17 mouse cellular contexts compared by ENCODE assay signal in genomic region chr10:53917517-53917916, GRCm38 (mm10).
"Had no signal": no experiment of that assay in that cellular context is flagged by ENCODE, and none has a peak within 500 bp of the region (broad histone marks: within the 10 kb centered on the region; RNA-seq: fewer than 3 reads in every experiment).

No protein-coding gene starts in this region.

- H3K9ac ChIP-seq: limb, embryonic 12.5 days; liver, embryonic 13.5 days; lung, embryonic 14.5 days; midbrain, embryonic 15.5 days; neural tube, embryonic 13.5 days; stomach, embryonic 15.5 days had no signal

- H3K27me3 ChIP-seq: limb, embryonic 12.5 days; liver, embryonic 13.5 days; midbrain, embryonic 15.5 days; neural tube, embryonic 13.5 days; stomach, embryonic 15.5 days had no signal

- H3K9me3 ChIP-seq: limb, embryonic 12.5 days; liver, embryonic 13.5 days; midbrain, embryonic 15.5 days; neural tube, embryonic 13.5 days; stomach, embryonic 15.5 days had no signal

- H3K36me3 ChIP-seq: limb, embryonic 12.5 days; midbrain, embryonic 15.5 days; neural tube, embryonic 13.5 days; stomach, embryonic 15.5 days had no signal

- H3K4me3 ChIP-seq: limb, embryonic 12.5 days; liver, embryonic 13.5 days; midbrain, embryonic 15.5 days; neural tube, embryonic 13.5 days; stomach, embryonic 15.5 days had no signal

- ATAC-seq: hindbrain, postnatal 0 days; midbrain, embryonic 15.5 days had no signal

- DNase-seq: kidney, adult 2 months; kidney, postnatal 36 days; liver, embryonic 13.5 days; lung, embryonic 14.5 days; lung, postnatal 10 days; retina, postnatal 1 day; right cerebral cortex, postnatal 4 days; spleen, adult 18-20 months; thymus, adult 2 months; thymus, postnatal 25 days had no signal

- H3K4me1 ChIP-seq: limb, embryonic 12.5 days; liver, embryonic 13.5 days; neural tube, embryonic 13.5 days; stomach, embryonic 15.5 days had no signal

- H3K4me2 ChIP-seq: limb, embryonic 12.5 days; liver, embryonic 13.5 days; lung, embryonic 14.5 days; midbrain, embryonic 15.5 days; neural tube, embryonic 13.5 days; stomach, embryonic 15.5 days had no signal

- H3K27ac ChIP-seq: hindbrain, postnatal 0 days; kidney, postnatal 0 days; limb, embryonic 12.5 days; liver, embryonic 13.5 days; macrophage; midbrain, embryonic 15.5 days; neural tube, embryonic 13.5 days; stomach, embryonic 15.5 days had no signal
